Mouse (Mus musculus): ENCODE measurements around the gene Cask. TPM values are rescaled to one million over a fixed set of nuclear protein-coding genes. Genes with fewer than 3 reads are reported as not detected.

The Cask gene
- total RNA-seq, 2 experiments from 2014 or later, result 106 to 112 TPM

GRCm38 (mm10) chrX:13471925-13472324, 379.2 kb downstream of the Cask start:
- DNase-seq (ENCODE audit: low spot score in 2 of 2), result no peak

GRCm38 (mm10) chrX:13469160-13470116, 381.7 kb downstream of the Cask start:
- peak; percentile 45 to 78 for DNase-seq (ENCODE audit: low spot score in 2 of 2)

GRCm38 (mm10) chrX:13467121-13467571, 384.0 kb downstream of the Cask start:
- DNase-seq (ENCODE audit: low spot score in 2 of 2), result peak in 1 of 2 experiments; percentile 29

Small RNA genes lying within 50 kb of the gene (microRNA-seq; reads per million reads assigned to microRNA genes)
- gene Gm25246, result 0 reads per million in 2 experiments

Other genes starting within 250 kb of the Cask start
- gene Gpr34, start 219.3 kb downstream of the Cask start, total RNA-seq (2021), result 10 to 100 TPM; 11.1 to 17.5 TPM
- gene Gpr82, start 190.0 kb downstream of the Cask start, total RNA-seq (2021), result not detected